Mouse (Mus musculus): Measurements from ENCODE around the gene Slc35g3. TPM values are rescaled to one million over a fixed set of nuclear protein-coding genes. Genes with fewer than 3 reads are reported as not detected.
A peak's percentile ranks its signal among the peaks of the same experiment; 100 is the strongest.

The Slc35g3 gene
- polyA plus RNA-seq, 1 experiment from 2014 or later = 0.50 TPM

DNA sequence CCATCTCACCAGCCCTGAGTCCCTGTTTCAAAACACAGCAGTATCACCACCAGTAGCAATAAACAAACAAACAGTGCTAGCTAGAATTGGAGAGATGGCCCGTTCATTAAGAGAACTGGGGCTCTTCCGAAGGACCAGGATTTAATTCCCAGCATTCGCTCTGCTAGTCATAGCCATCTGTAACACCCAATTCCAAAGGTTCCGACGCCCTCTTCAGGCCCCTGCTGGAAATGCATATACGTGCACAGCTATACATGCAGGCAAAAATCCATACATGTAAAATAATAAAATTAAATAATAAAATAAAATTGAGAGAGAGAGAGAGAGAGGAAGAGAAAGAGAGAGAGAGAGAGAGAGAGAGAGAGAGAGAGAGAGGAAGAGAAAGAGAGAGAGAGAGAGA is 42.3 kb downstream of the Slc35g3 start:
- DNase-seq (ENCODE audit: low spot score) = no peak
- Histone ChIP-seq H3K4me3 (no peak overlapping the region), H3K4me1 (replicated peaks) (peaks cover 19% of the 10 kb centered on the region), H3K36me3 (no peaks in the 10 kb centered on the region), H3K27me3 (ENCODE audit: insufficient read depth, poor library complexity, severe bottlenecking) (no peaks in the 10 kb centered on the region), H3K27ac (no peak overlapping the region), H3K9me3 (no peaks in the 10 kb centered on the region)
- 72% methylated on average over 6 of the region's 6 CpGs for WGBS

DNA sequence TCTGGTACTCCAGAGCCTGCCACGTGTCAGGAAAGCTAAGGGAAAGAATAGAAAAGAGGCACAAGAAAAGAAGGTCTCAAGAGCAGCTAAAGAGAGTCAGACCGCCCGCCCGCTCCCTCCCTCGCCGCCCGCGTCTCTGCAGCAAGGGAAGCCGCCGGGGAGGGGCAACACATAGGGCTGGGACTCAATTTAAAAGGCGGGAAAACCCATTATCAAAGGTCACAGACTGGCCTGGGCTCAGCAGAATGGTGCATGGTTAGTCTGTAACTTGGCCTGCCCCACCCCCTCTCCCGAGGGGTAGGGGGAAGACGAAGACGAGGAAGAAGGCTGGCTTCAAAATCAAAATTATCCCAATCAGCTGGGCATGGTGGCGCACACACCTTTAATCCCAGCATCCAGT is 43.1 kb downstream of the Slc35g3 start:
- Histone ChIP-seq H3K27me3 (ENCODE audit: insufficient read depth, poor library complexity, severe bottlenecking) (no peaks in the 10 kb centered on the region), H3K4me3 (peak overlapping the region; percentile 18; the same call in 1 of the 2 replicates), H3K4me1 (replicated peaks) (peaks cover 19% of the 10 kb centered on the region), H3K36me3 (no peaks in the 10 kb centered on the region), H3K9me3 (no peaks in the 10 kb centered on the region), H3K27ac (peak overlapping the region; percentile 40; the same call in 1 of the 2 replicates)
- 32% methylated on average over 15 of the region's 15 CpGs for WGBS
- DNase-seq (ENCODE audit: low spot score) = peak; percentile 27

DNA sequence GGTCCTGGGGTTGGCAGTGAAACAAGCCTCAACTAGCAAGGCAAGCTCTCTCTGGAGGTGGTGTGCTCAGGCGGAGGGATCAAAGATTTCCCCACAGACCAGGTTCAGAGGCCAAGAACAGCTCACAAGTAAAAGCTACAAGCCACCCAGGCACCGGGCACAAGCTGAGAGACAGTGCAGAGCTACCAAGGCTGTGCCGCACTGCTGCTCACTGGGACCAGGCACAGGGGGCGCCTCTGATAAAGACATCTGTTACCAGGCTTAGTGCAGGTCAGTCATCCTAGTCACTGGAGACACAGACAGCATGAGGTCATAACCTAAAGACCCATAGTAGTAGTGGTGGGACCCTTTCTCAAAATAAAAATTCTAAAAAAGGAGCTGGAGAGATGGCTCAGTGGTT is 44.8 kb downstream of the Slc35g3 start:
- no peaks in the 10 kb centered on the region for H3K27me3 ChIP-seq (ENCODE audit: insufficient read depth, poor library complexity, severe bottlenecking)
- peaks cover 27% of the 10 kb centered on the region for H3K4me1 ChIP-seq (replicated peaks)
- no peak for DNase-seq (ENCODE audit: low spot score)
- no peak overlapping the region for H3K4me3 ChIP-seq
- H3K27ac ChIP-seq = no peak overlapping the region
- WGBS = 66% methylated on average over 4 of the region's 4 CpGs
- H3K36me3 ChIP-seq = no peaks in the 10 kb centered on the region
- no peaks in the 10 kb centered on the region for H3K9me3 ChIP-seq

- H3K9me3 ChIP-seq = no peaks in the 10 kb centered on the region
- no peak overlapping the region for H3K4me3 ChIP-seq
- WGBS = 31% methylated on average over 5 of the region's 5 CpGs
- no peaks in the 10 kb centered on the region for H3K27me3 ChIP-seq (ENCODE audit: insufficient read depth, poor library complexity, severe bottlenecking)
- peaks cover 27% of the 10 kb centered on the region for H3K4me1 ChIP-seq (replicated peaks)
- no peaks in the 10 kb centered on the region for H3K36me3 ChIP-seq
- DNase-seq (ENCODE audit: low spot score) = peak; percentile 30
- no peak overlapping the region; the same call in 1 of the 2 replicates for H3K27ac ChIP-seq
These were observed 45.8 kb downstream of the Slc35g3 start for GRCm38 (mm10) chr11:69715929-69716328.

DNA sequence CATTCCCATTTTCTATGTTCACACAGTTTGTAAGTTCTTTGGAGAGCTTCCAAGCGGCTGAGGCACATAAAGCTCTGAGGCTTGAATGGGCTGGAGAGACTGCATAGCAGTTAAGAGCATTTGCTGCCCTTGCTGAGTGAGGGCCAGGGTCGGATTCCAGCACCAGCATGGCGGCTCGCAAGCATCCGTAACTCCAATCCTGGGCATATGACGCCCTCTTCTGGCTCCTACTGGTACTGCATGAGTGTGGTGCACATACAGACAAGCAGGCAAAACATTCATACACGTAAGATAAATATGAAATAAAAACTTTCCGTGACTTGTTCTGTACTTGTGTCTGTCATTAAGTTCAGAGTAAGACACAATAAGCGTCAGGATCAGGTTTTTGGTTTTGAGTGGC is 46.3 kb downstream of the Slc35g3 start:
- 58% methylated on average over 9 of the region's 9 CpGs for WGBS
- DNase-seq (ENCODE audit: low spot score) = peak; percentile 34
- H3K4me3 ChIP-seq = no peak overlapping the region

DNA sequence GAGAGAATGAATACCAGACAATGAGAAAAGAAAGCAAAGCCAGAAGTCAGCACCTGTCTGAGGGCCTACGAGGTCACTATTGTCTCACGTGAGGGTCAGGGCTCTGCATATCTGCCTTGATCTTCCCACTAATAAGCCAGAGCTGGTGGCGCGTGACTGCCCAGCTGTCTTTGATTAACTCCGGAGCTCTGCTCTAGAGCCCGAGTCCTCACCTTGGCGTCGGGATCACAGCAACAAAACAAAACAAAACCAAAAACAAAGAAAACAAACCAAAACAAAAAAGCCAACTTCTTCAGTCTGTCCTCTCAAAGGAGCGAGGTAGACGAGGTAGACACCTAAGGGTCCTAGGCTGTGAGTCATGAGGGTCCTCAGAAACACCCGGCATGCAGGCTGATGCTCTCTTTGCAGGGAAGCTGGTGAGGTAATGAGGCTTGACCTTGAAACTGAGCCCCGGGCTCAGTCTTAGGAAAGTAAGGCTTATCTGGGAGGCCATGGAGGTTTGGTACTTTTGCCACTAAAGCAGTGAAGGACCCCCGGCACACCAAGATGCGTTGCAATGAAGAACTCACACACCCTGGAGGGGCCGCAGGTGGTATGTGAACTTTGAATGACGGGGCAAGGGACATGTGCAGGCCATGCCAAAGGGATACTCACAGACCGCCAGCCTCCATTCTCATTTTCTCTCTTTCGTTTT is 47.0 kb downstream of the Slc35g3 start:
- 71% methylated on average over 18 of the region's 18 CpGs for WGBS
- H3K27ac ChIP-seq = peak overlapping the region; percentile 56; the same call in 1 of the 2 replicates
- H3K4me3 ChIP-seq = no peak overlapping the region
- no peaks in the 10 kb centered on the region for H3K9me3 ChIP-seq
- H3K4me1 ChIP-seq (replicated peaks) = peaks cover 29% of the 10 kb centered on the region
- no peaks in the 10 kb centered on the region for H3K36me3 ChIP-seq
- H3K27me3 ChIP-seq (ENCODE audit: insufficient read depth, poor library complexity, severe bottlenecking) = no peaks in the 10 kb centered on the region
- DNase-seq (ENCODE audit: low spot score) = peak; percentile 53

More for the DNA sequence above, 46.3 kb downstream of the Slc35g3 start:
- no peaks in the 10 kb centered on the region for H3K36me3 ChIP-seq
- no peaks in the 10 kb centered on the region for H3K9me3 ChIP-seq
- H3K4me1 ChIP-seq (replicated peaks) = peaks cover 27% of the 10 kb centered on the region
- H3K27me3 ChIP-seq (ENCODE audit: insufficient read depth, poor library complexity, severe bottlenecking) = no peaks in the 10 kb centered on the region
- no peak overlapping the region for H3K27ac ChIP-seq

GRCm38 (mm10) chr11:69712954-69713672 is 48.7 kb downstream of the Slc35g3 start:
- no peak overlapping the region for H3K4me3 ChIP-seq
- 0 out of 2 replicates have a peak overlapping the region, but pooled peaks have one; percentile 16 for H3K27ac ChIP-seq
- 68% methylated on average over 20 of the region's 20 CpGs for WGBS
- no peaks in the 10 kb centered on the region for H3K9me3 ChIP-seq
- H3K27me3 ChIP-seq (ENCODE audit: insufficient read depth, poor library complexity, severe bottlenecking) = no peaks in the 10 kb centered on the region
- no peaks in the 10 kb centered on the region for H3K36me3 ChIP-seq
- H3K4me1 ChIP-seq (replicated peaks) = peaks cover 33% of the 10 kb centered on the region
- DNase-seq (ENCODE audit: low spot score) = peak; percentile 30

DNA sequence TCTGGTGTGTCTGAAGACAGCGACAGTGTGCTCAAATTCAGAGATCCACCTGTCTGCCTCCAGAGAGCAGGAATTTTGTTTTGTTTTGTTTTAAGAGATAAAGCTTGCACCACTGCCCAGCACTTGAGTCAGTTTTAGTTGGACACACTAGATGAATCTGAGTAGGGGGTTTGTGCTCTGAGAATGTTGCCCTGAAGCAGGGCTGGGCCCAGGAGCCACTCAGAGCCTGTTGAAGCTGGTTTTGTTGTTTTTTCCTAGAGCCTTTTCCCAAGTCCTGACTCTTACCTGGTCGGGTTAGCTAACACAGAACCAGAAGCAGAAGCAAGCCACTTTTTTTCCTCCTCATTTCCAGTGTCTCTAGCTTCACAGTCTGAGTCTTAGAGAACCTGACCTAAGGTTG is 50.7 kb downstream of the Slc35g3 start:
- H3K9me3 ChIP-seq = no peaks in the 10 kb centered on the region
- H3K4me3 ChIP-seq = no peak overlapping the region
- H3K27ac ChIP-seq = no peak overlapping the region
- H3K4me1 ChIP-seq (replicated peaks) = peaks cover 37% of the 10 kb centered on the region
- H3K36me3 ChIP-seq = no peaks in the 10 kb centered on the region
- no peaks in the 10 kb centered on the region for H3K27me3 ChIP-seq (ENCODE audit: insufficient read depth, poor library complexity, severe bottlenecking)
- no peak for DNase-seq (ENCODE audit: low spot score)
- WGBS = 80% methylated on average over 2 of the region's 2 CpGs

GRCm38 (mm10) chr11:69710470-69710869 is 51.3 kb downstream of the Slc35g3 start:
- no peaks in the 10 kb centered on the region for H3K27me3 ChIP-seq (ENCODE audit: insufficient read depth, poor library complexity, severe bottlenecking)
- no peak overlapping the region for H3K4me3 ChIP-seq
- H3K27ac ChIP-seq = no peak overlapping the region
- H3K36me3 ChIP-seq = no peaks in the 10 kb centered on the region
- WGBS = 75% methylated on average over 3 of the region's 3 CpGs
- H3K9me3 ChIP-seq = no peaks in the 10 kb centered on the region
- DNase-seq (ENCODE audit: low spot score) = no peak
- H3K4me1 ChIP-seq (replicated peaks) = peaks cover 32% of the 10 kb centered on the region

Other genes with a start within 250 kb of the Slc35g3 start
- 2.0 and 2.6 TPM in 2 replicates for gene Dnah2, start 212.9 kb downstream of the Slc35g3 start, polyA plus RNA-seq (2016; fragmentation: Nextera tagmentation; extraction: Ambion mirVana)
- gene Efnb3, start 201.8 kb downstream of the Slc35g3 start, polyA plus RNA-seq (2016; fragmentation: Nextera tagmentation; extraction: Ambion mirVana) = 61.9 and 67.2 TPM in 2 replicates
- 40.6 and 41.4 TPM in 2 replicates for gene Wrap53, start 181.7 kb downstream of the Slc35g3 start, polyA plus RNA-seq (2016; fragmentation: Nextera tagmentation; extraction: Ambion mirVana)
- 166 and 173 TPM in 2 replicates for gene Trp53, start 181.6 kb downstream of the Slc35g3 start, polyA plus RNA-seq (2016; fragmentation: Nextera tagmentation; extraction: Ambion mirVana)
- gene Atp1b2, start 156.0 kb downstream of the Slc35g3 start, polyA plus RNA-seq (2016; fragmentation: Nextera tagmentation; extraction: Ambion mirVana) = 7.5 and 7.8 TPM in 2 replicates
- gene Shbg, start 144.1 kb downstream of the Slc35g3 start, polyA plus RNA-seq (2016; fragmentation: Nextera tagmentation; extraction: Ambion mirVana) = not detected in 2 replicates
- 15.4 and 24.5 TPM in 2 replicates for gene Sat2, start 139.9 kb downstream of the Slc35g3 start, polyA plus RNA-seq (2016; fragmentation: Nextera tagmentation; extraction: Ambion mirVana)
- gene Fxr2, start 129.0 kb downstream of the Slc35g3 start, polyA plus RNA-seq (2016; fragmentation: Nextera tagmentation; extraction: Ambion mirVana) = 37.9 and 47.4 TPM in 2 replicates
- 0.37 TPM in 1 of 2 replicates, not detected in the other for gene Sox15, start 106.7 kb downstream of the Slc35g3 start, polyA plus RNA-seq (2016; fragmentation: Nextera tagmentation; extraction: Ambion mirVana)
- 80.6 and 88.3 TPM in 2 replicates for gene Mpdu1, start 99.3 kb downstream of the Slc35g3 start, polyA plus RNA-seq (2016; fragmentation: Nextera tagmentation; extraction: Ambion mirVana)
- 7.2 and 8.7 TPM in 2 replicates for gene Cd68, start 95.8 kb downstream of the Slc35g3 start, polyA plus RNA-seq (2016; fragmentation: Nextera tagmentation; extraction: Ambion mirVana)
- gene Eif4a1, start 89.5 kb downstream of the Slc35g3 start, polyA plus RNA-seq (2016; fragmentation: Nextera tagmentation; extraction: Ambion mirVana) = 740 and 935 TPM in 2 replicates
- gene Senp3, start 79.9 kb downstream of the Slc35g3 start, polyA plus RNA-seq (2016; fragmentation: Nextera tagmentation; extraction: Ambion mirVana) = 116 and 122 TPM in 2 replicates
- 0.14 and 0.30 TPM in 2 replicates for gene Tnfsf13, start 76.2 kb downstream of the Slc35g3 start, polyA plus RNA-seq (2016; fragmentation: Nextera tagmentation; extraction: Ambion mirVana)
- gene Tnfsf12, start 66.1 kb downstream of the Slc35g3 start, polyA plus RNA-seq (2016; fragmentation: Nextera tagmentation; extraction: Ambion mirVana) = 2.2 and 2.3 TPM in 2 replicates
- 0.82 and 0.85 TPM in 2 replicates for gene Tnfsfm13, start 65.9 kb downstream of the Slc35g3 start, polyA plus RNA-seq (2016; fragmentation: Nextera tagmentation; extraction: Ambion mirVana)
- gene Polr2a, start 3.3 kb downstream of the Slc35g3 start, polyA plus RNA-seq (2016; fragmentation: Nextera tagmentation; extraction: Ambion mirVana) = 31.1 and 37.9 TPM in 2 replicates
- 0.80 and 1.2 TPM in 2 replicates for gene Zbtb4, start 3.9 kb upstream of the Slc35g3 start, polyA plus RNA-seq (2016; fragmentation: Nextera tagmentation; extraction: Ambion mirVana)
- 1.6 and 2.2 TPM in 2 replicates for gene Chrnb1, start 34.0 kb upstream of the Slc35g3 start, polyA plus RNA-seq (2016; fragmentation: Nextera tagmentation; extraction: Ambion mirVana)
- gene Fgf11, start 39.9 kb upstream of the Slc35g3 start, polyA plus RNA-seq (2016; fragmentation: Nextera tagmentation; extraction: Ambion mirVana) = 0.76 and 1.8 TPM in 2 replicates
- gene Tmem102, start 43.7 kb upstream of the Slc35g3 start, polyA plus RNA-seq (2016; fragmentation: Nextera tagmentation; extraction: Ambion mirVana) = 1.3 and 1.5 TPM in 2 replicates
- not detected in 2 replicates for gene Gm39566, start 53.3 kb upstream of the Slc35g3 start, polyA plus RNA-seq (2016; fragmentation: Nextera tagmentation; extraction: Ambion mirVana)
- gene Spem2, start 56.5 kb upstream of the Slc35g3 start, polyA plus RNA-seq (2016; fragmentation: Nextera tagmentation; extraction: Ambion mirVana) = not detected in 2 replicates
- 0.34 TPM in 1 of 2 replicates, not detected in the other for gene Spem1, start 60.2 kb upstream of the Slc35g3 start, polyA plus RNA-seq (2016; fragmentation: Nextera tagmentation; extraction: Ambion mirVana)
- 5.8 and 9.1 TPM in 2 replicates for gene Nlgn2, start 75.8 kb upstream of the Slc35g3 start, polyA plus RNA-seq (2016; fragmentation: Nextera tagmentation; extraction: Ambion mirVana)
- gene Tmem256, start 76.5 kb upstream of the Slc35g3 start, polyA plus RNA-seq (2016; fragmentation: Nextera tagmentation; extraction: Ambion mirVana) = 312 and 362 TPM in 2 replicates
- gene Plscr3, start 84.4 kb upstream of the Slc35g3 start, polyA plus RNA-seq (2016; fragmentation: Nextera tagmentation; extraction: Ambion mirVana) = 85.3 and 88.7 TPM in 2 replicates
- gene Tnk1, start 96.8 kb upstream of the Slc35g3 start, polyA plus RNA-seq (2016; fragmentation: Nextera tagmentation; extraction: Ambion mirVana) = 0.77 and 1.7 TPM in 2 replicates
- not detected in 2 replicates for gene Tmem95, start 116.0 kb upstream of the Slc35g3 start, polyA plus RNA-seq (2016; fragmentation: Nextera tagmentation; extraction: Ambion mirVana)
- 5.2 and 6.8 TPM in 2 replicates for gene Kctd11, start 119.4 kb upstream of the Slc35g3 start, polyA plus RNA-seq (2016; fragmentation: Nextera tagmentation; extraction: Ambion mirVana)
- 1.2 and 1.4 TPM in 2 replicates for gene Acap1, start 133.6 kb upstream of the Slc35g3 start, polyA plus RNA-seq (2016; fragmentation: Nextera tagmentation; extraction: Ambion mirVana)
- 11.4 and 15.2 TPM in 2 replicates for gene 2810408A11Rik, start 139.0 kb upstream of the Slc35g3 start, polyA plus RNA-seq (2016; fragmentation: Nextera tagmentation; extraction: Ambion mirVana)
- gene Neurl4, start 139.1 kb upstream of the Slc35g3 start, polyA plus RNA-seq (2016; fragmentation: Nextera tagmentation; extraction: Ambion mirVana) = 12.5 and 13.4 TPM in 2 replicates
- gene Gps2, start 151.9 kb upstream of the Slc35g3 start, polyA plus RNA-seq (2016; fragmentation: Nextera tagmentation; extraction: Ambion mirVana) = 96.8 and 105 TPM in 2 replicates
- 2,350 and 2,667 TPM in 2 replicates for gene Eif5a, start 160.0 kb upstream of the Slc35g3 start, polyA plus RNA-seq (2016; fragmentation: Nextera tagmentation; extraction: Ambion mirVana)
- gene Ybx2, start 173.8 kb upstream of the Slc35g3 start, polyA plus RNA-seq (2016; fragmentation: Nextera tagmentation; extraction: Ambion mirVana) = 2.8 and 2.9 TPM in 2 replicates
- 11.0 and 13.0 TPM in 2 replicates for gene Slc2a4, start 186.2 kb upstream of the Slc35g3 start, polyA plus RNA-seq (2016; fragmentation: Nextera tagmentation; extraction: Ambion mirVana)
- 14.6 and 37.6 TPM in 2 replicates for gene Cldn7, start 202.8 kb upstream of the Slc35g3 start, polyA plus RNA-seq (2016; fragmentation: Nextera tagmentation; extraction: Ambion mirVana)
- gene Ctdnep1, start 219.2 kb upstream of the Slc35g3 start, polyA plus RNA-seq (2016; fragmentation: Nextera tagmentation; extraction: Ambion mirVana) = 22.6 and 25.7 TPM in 2 replicates
- 156 and 167 TPM in 2 replicates for gene Elp5, start 220.5 kb upstream of the Slc35g3 start, polyA plus RNA-seq (2016; fragmentation: Nextera tagmentation; extraction: Ambion mirVana)
- 421 and 580 TPM in 2 replicates for gene Gabarap, start 229.2 kb upstream of the Slc35g3 start, polyA plus RNA-seq (2016; fragmentation: Nextera tagmentation; extraction: Ambion mirVana)
- gene Phf23, start 233.8 kb upstream of the Slc35g3 start, polyA plus RNA-seq (2016; fragmentation: Nextera tagmentation; extraction: Ambion mirVana) = 93.7 and 98.1 TPM in 2 replicates
- 50.3 and 51.8 TPM in 2 replicates for gene Dvl2, start 238.6 kb upstream of the Slc35g3 start, polyA plus RNA-seq (2016; fragmentation: Nextera tagmentation; extraction: Ambion mirVana)